Mouse (Mus musculus) neural tube, embryonic 10.5 days (tissue): ENCODE measurements around the gene Olfr835.

Experiments
- DNase-seq: peaks from one replicate; pipeline ENCODE4 v3.0.0-alpha.2; 2017; ENCODE audit warnings: low spot score; ENCODE audit errors: extremely low spot score

Olfr835 gene

DNA sequence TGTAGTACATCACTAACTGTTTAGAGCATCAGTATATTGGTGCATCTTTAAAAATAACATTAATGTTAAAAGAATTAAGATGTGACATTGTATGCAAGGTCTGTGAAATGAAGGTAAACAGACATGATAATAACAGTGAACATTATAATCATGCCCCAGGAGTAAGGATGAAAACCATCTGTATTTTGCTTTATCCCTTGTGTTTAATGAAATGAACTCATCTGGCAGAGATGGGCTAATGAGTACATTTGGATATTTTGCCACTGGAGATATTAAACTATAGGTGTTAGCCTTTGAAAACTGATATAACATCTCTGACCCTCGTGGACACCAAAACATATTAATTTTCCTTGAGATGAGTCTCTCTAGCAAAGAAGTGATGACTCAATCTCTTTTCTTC lies at the start of gene Olfr835:
Olfr835 (plus strand) TSS at position 301 of the 400 bp plus-strand sequence.
- no peak for DNase-seq

DNA sequence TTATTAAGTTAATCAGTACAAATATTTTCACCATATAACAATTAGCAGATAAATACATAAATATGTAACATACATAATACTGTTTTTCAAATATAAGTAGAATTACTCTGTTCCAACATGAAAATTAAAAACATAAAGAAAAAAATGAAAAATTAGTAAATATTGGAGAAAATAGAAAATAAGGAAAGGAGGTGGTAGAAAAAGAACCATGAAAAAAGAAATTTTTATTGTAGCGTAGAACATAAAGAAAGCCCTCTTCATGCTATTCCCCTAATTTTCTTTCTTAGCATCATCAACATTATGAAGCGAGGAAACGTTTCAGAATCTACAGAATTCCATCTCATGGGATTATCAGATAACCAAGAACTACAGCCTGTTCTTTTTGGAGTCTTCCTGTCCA lies 44.8 kb upstream of the Olfr835 start, which contains the start of gene Olfr834:
Olfr834 (plus strand) TSS at position 301 of the 400 bp plus-strand sequence.
- DNase-seq, result no peak

DNA sequence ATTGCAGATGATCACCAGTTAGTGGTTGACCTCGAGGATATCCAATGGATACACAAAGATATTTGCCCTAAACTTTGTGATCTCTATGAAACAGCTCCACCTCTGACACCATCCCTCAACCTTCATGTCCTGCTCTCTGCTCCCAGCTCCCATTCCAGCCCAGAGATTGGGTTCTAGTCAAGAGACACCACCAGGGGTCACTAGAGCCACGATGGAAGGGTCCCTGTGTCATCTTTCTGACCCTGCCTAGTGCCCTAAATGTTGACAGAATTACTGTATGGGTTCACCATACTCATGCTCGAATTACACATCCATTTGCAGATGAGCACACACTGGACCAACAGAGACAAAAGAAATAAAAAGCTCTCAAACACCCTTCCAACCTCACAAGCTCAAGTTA lies 52.5 kb downstream of the Olfr835 start:
- no peak for DNase-seq
